Mouse (Mus musculus): ENCODE results near the gene Gpkow. TPM values are rescaled to one million over a fixed set of nuclear protein-coding genes. Genes with fewer than 3 reads are reported as not detected.

Gpkow gene
- polyA plus RNA-seq, 1 experiment from 2014 or later, result 29.5 TPM

GRCm38 (mm10) chrX:7665739-7666502 is 31.0 kb upstream of the Gpkow start:
- Histone ChIP-seq H3K4me1 (ENCODE audit: control insufficient read depth, insufficient read depth, low read length) (no peaks in the 10 kb centered on the region), H3K27ac (ENCODE audit: low read length) (no peak overlapping the region), H3K9me3 (ENCODE audit: control insufficient read depth, low read length) (no peaks in the 10 kb centered on the region), H3K36me3 (ENCODE audit: control insufficient read depth, insufficient read depth, low read length) (no peaks in the 10 kb centered on the region), H3K4me3 (ENCODE audit: low read length) (no peak overlapping the region), H3K27me3 (replicated peaks; ENCODE audit: control insufficient read depth, insufficient read depth, low read length) (no peaks in the 10 kb centered on the region), H3K9ac (ENCODE audit: low read depth, low read length) (no peak overlapping the region), H3K4me2 (ENCODE audit: low read depth, low read length) (no peak overlapping the region)
- WGBS, result 70% methylated on average over 21 of the region's 21 CpGs
- no peak for ATAC-seq

GRCm38 (mm10) chrX:7670390-7670881 is 26.5 kb upstream of the Gpkow start:
- Histone ChIP-seq H3K4me1 (ENCODE audit: control insufficient read depth, insufficient read depth, low read length) (peaks cover 5% of the 10 kb centered on the region), H3K27ac (ENCODE audit: low read length) (peak overlapping the region; percentile 83), H3K4me2 (ENCODE audit: low read depth, low read length) (peak overlapping the region; percentile 47), H3K27me3 (replicated peaks; ENCODE audit: control insufficient read depth, insufficient read depth, low read length) (no peaks in the 10 kb centered on the region), H3K9me3 (ENCODE audit: control insufficient read depth, low read length) (no peaks in the 10 kb centered on the region), H3K36me3 (ENCODE audit: control insufficient read depth, insufficient read depth, low read length) (no peaks in the 10 kb centered on the region), H3K9ac (ENCODE audit: low read depth, low read length) (peak overlapping the region; percentile 76), H3K4me3 (ENCODE audit: low read length) (peak overlapping the region; percentile 62)
- WGBS, result 26% methylated on average over 16 of the region's 19 CpGs
- ATAC-seq, result peak; percentile 68

GRCm38 (mm10) chrX:7670921-7671623 is 25.9 kb upstream of the Gpkow start, which contains the start of gene Plp2:
Gene Plp2 (minus strand): TSS chrX:7671390.
- Histone ChIP-seq H3K4me2 (ENCODE audit: low read depth, low read length) (peak within 1 kb of the TSS; percentile 47), H3K27me3 (replicated peaks; ENCODE audit: control insufficient read depth, insufficient read depth, low read length) (no peaks in the 10 kb centered on the region), H3K9me3 (ENCODE audit: control insufficient read depth, low read length) (no peaks in the 10 kb centered on the region), H3K4me3 (ENCODE audit: low read length) (peak within 1 kb of the TSS; percentile 62), H3K27ac (ENCODE audit: low read length) (peak within 1 kb of the TSS; percentile 83), H3K9ac (ENCODE audit: low read depth, low read length) (peak within 1 kb of the TSS; percentile 76), H3K36me3 (ENCODE audit: control insufficient read depth, insufficient read depth, low read length) (no peaks in the 10 kb centered on the region), H3K4me1 (ENCODE audit: control insufficient read depth, insufficient read depth, low read length) (peaks cover 5% of the 10 kb centered on the region)
- ATAC-seq, result peak; percentile 59
- 15% methylated on average over 36 of the region's 36 CpGs for WGBS

- no peaks in the 10 kb centered on the region for H3K9me3 ChIP-seq (ENCODE audit: control insufficient read depth, low read length)
- ATAC-seq, result no peak
- H3K4me1 ChIP-seq (ENCODE audit: control insufficient read depth, insufficient read depth, low read length), result peaks cover 5% of the 10 kb centered on the region
- H3K9ac ChIP-seq (ENCODE audit: low read depth, low read length), result no peak overlapping the region
- H3K36me3 ChIP-seq (ENCODE audit: control insufficient read depth, insufficient read depth, low read length), result no peaks in the 10 kb centered on the region
- H3K27ac ChIP-seq (ENCODE audit: low read length), result no peak overlapping the region
- no peak overlapping the region for H3K4me3 ChIP-seq (ENCODE audit: low read length)
- H3K4me2 ChIP-seq (ENCODE audit: low read depth, low read length), result no peak overlapping the region
- H3K27me3 ChIP-seq (replicated peaks; ENCODE audit: control insufficient read depth, insufficient read depth, low read length), result no peaks in the 10 kb centered on the region
- 41% methylated on average over 6 of the region's 6 CpGs for WGBS
These were observed 24.2 kb upstream of the Gpkow start for GRCm38 (mm10) chrX:7672739-7673138.

GRCm38 (mm10) chrX:7673578-7674281 is 23.2 kb upstream of the Gpkow start:
- peaks cover 5% of the 10 kb centered on the region for H3K4me1 ChIP-seq (ENCODE audit: control insufficient read depth, insufficient read depth, low read length)
- WGBS, result 31% methylated on average over 12 of the region's 12 CpGs
- peak overlapping the region; percentile 68 for H3K4me2 ChIP-seq (ENCODE audit: low read depth, low read length)
- peak overlapping the region; percentile 61 for H3K9ac ChIP-seq (ENCODE audit: low read depth, low read length)
- H3K4me3 ChIP-seq (ENCODE audit: low read length), result peak overlapping the region; percentile 38
- no peaks in the 10 kb centered on the region for H3K36me3 ChIP-seq (ENCODE audit: control insufficient read depth, insufficient read depth, low read length)
- no peaks in the 10 kb centered on the region for H3K9me3 ChIP-seq (ENCODE audit: control insufficient read depth, low read length)
- peak; percentile 41 for ATAC-seq
- H3K27me3 ChIP-seq (replicated peaks; ENCODE audit: control insufficient read depth, insufficient read depth, low read length), result no peaks in the 10 kb centered on the region
- H3K27ac ChIP-seq (ENCODE audit: low read length), result peak overlapping the region; percentile 75

- peak overlapping the region; percentile 61 for H3K9ac ChIP-seq (ENCODE audit: low read depth, low read length)
- H3K9me3 ChIP-seq (ENCODE audit: control insufficient read depth, low read length), result no peaks in the 10 kb centered on the region
- peak overlapping the region; percentile 38 for H3K4me3 ChIP-seq (ENCODE audit: low read length)
- H3K4me1 ChIP-seq (ENCODE audit: control insufficient read depth, insufficient read depth, low read length), result peaks cover 5% of the 10 kb centered on the region
- 30% methylated on average over 28 of the region's 28 CpGs for WGBS
- ATAC-seq, result peak; percentile 43
- no peaks in the 10 kb centered on the region for H3K36me3 ChIP-seq (ENCODE audit: control insufficient read depth, insufficient read depth, low read length)
- H3K27ac ChIP-seq (ENCODE audit: low read length), result peak overlapping the region; percentile 75
- H3K27me3 ChIP-seq (replicated peaks; ENCODE audit: control insufficient read depth, insufficient read depth, low read length), result no peaks in the 10 kb centered on the region
- peak overlapping the region; percentile 68 for H3K4me2 ChIP-seq (ENCODE audit: low read depth, low read length)
These were observed 22.5 kb upstream of the Gpkow start for GRCm38 (mm10) chrX:7674284-7675000.

- peak overlapping the region; percentile 61 for H3K9ac ChIP-seq (ENCODE audit: low read depth, low read length)
- H3K4me3 ChIP-seq (ENCODE audit: low read length), result peak overlapping the region; percentile 38
- H3K4me1 ChIP-seq (ENCODE audit: control insufficient read depth, insufficient read depth, low read length), result peaks cover 5% of the 10 kb centered on the region
- peak; percentile 9; the same call in 1 of the 2 replicates for ATAC-seq
- no peaks in the 10 kb centered on the region for H3K36me3 ChIP-seq (ENCODE audit: control insufficient read depth, insufficient read depth, low read length)
- peak overlapping the region; percentile 75 for H3K27ac ChIP-seq (ENCODE audit: low read length)
- 27% methylated on average over 10 of the region's 10 CpGs for WGBS
- H3K9me3 ChIP-seq (ENCODE audit: control insufficient read depth, low read length), result no peaks in the 10 kb centered on the region
- H3K27me3 ChIP-seq (replicated peaks; ENCODE audit: control insufficient read depth, insufficient read depth, low read length), result no peaks in the 10 kb centered on the region
- H3K4me2 ChIP-seq (ENCODE audit: low read depth, low read length), result peak overlapping the region; percentile 68
These were observed 21.9 kb upstream of the Gpkow start for GRCm38 (mm10) chrX:7675001-7675380.

GRCm38 (mm10) chrX:7678986-7679385 is 17.9 kb upstream of the Gpkow start:
- H3K4me2 ChIP-seq (ENCODE audit: low read depth, low read length), result no peak overlapping the region
- peaks cover 5% of the 10 kb centered on the region for H3K4me1 ChIP-seq (ENCODE audit: control insufficient read depth, insufficient read depth, low read length)
- ATAC-seq, result no peak
- no peaks in the 10 kb centered on the region for H3K27me3 ChIP-seq (replicated peaks; ENCODE audit: control insufficient read depth, insufficient read depth, low read length)
- 40% methylated on average over 3 of the region's 3 CpGs for WGBS
- no peaks in the 10 kb centered on the region for H3K36me3 ChIP-seq (ENCODE audit: control insufficient read depth, insufficient read depth, low read length)
- no peak overlapping the region for H3K27ac ChIP-seq (ENCODE audit: low read length)
- H3K4me3 ChIP-seq (ENCODE audit: low read length), result no peak overlapping the region
- H3K9ac ChIP-seq (ENCODE audit: low read depth, low read length), result no peak overlapping the region
- H3K9me3 ChIP-seq (ENCODE audit: control insufficient read depth, low read length), result no peaks in the 10 kb centered on the region
